Mouse (Mus musculus) kidney, embryonic 15.5 days (tissue): ENCODE results near the gene Tbl1x. TPM values are rescaled to one million over a fixed set of nuclear protein-coding genes. Genes with fewer than 3 reads are reported as not detected.

Source experiments
- ATAC-seq: fragments of 200-750 bp; cut with Nextera tagmentation; replicated peaks from 2 replicates; pipeline ENCODE4 v1.8.0; 2017; ENCODE audit warnings: moderate TSS enrichment; ENCODE audit not compliant: low FRiP score
- H3K27ac ChIP-seq: fragments of 300-500 bp; sonication (generic); 2 replicates; pipeline ENCODE4 v1.5.1; 2015; ENCODE audit warnings: mild to moderate bottlenecking, inconsistent platforms
- H3K27me3 ChIP-seq: fragments of 300-500 bp; sonication (generic); 2 replicates; pipeline ENCODE4 v1.6.1; 2015; ENCODE audit warnings: inconsistent platforms
- H3K36me3 ChIP-seq: fragments of 300-500 bp; sonication (generic); 2 replicates; pipeline ENCODE4 v1.6.1; 2015; ENCODE audit warnings: inconsistent platforms
- H3K4me1 ChIP-seq: fragments of 300-500 bp; sonication (generic); 2 replicates; pipeline ENCODE4 v1.6.1; 2015; ENCODE audit warnings: inconsistent platforms
- H3K4me2 ChIP-seq: fragments of 300-500 bp; sonication (generic); 2 replicates; pipeline ENCODE4 v1.6.1; 2015; ENCODE audit warnings: moderate library complexity, mild to moderate bottlenecking, inconsistent platforms
- H3K4me3 ChIP-seq: fragments of 300-500 bp; sonication (generic); replicated peaks from 2 replicates; pipeline ENCODE4 v1.5.1; 2015; ENCODE audit warnings: mild to moderate bottlenecking, inconsistent platforms
- H3K9ac ChIP-seq: fragments of 300-500 bp; sonication (generic); 2 replicates; pipeline ENCODE4 v1.6.1; 2015; ENCODE audit warnings: mild to moderate bottlenecking, inconsistent platforms
- H3K9me3 ChIP-seq: fragments of 300-500 bp; sonication (generic); replicated peaks from 2 replicates; pipeline ENCODE4 v1.6.1; 2016; ENCODE audit warnings: inconsistent platforms
- WGBS: fragments of 180-500 bp; shearing (Covaris S2); methylation state at CpG from one replicate; pipeline ENCODE4 v1.1.7; 2015; ENCODE audit warnings: mixed read lengths; 5-methylcytosine and 5-hydroxymethylcytosine counted together
- polyA plus RNA-seq: library from polyadenylated mRNA; unstranded; fragments of >200 nt; fragmentation: Nextera tagmentation; extraction: Ambion mirVana; gene quantifications from 2 replicates; pipeline ENCODE4 v1.2.1, GENCODE M21; 2015

Tbl1x gene
- polyA plus RNA-seq, 1 experiment from 2014 or later: 76.1 TPM

GRCm38 (mm10) chrX:77617368-77618144 is 106.7 kb downstream of the Tbl1x start:
- Histone ChIP-seq H3K27ac (no peak overlapping the region), H3K9ac (no peak overlapping the region), H3K27me3 (no peaks in the 10 kb centered on the region), H3K4me2 (no peak overlapping the region), H3K36me3 (no peaks in the 10 kb centered on the region), H3K4me3 (no peak overlapping the region), H3K4me1 (peaks cover 4% of the 10 kb centered on the region; the same call in 1 of the 2 replicates), H3K9me3 (no peaks in the 10 kb centered on the region)
- no peak for ATAC-seq
- 80% methylated on average over 6 of the region's 6 CpGs for WGBS

- Histone ChIP-seq H3K27me3 (no peaks in the 10 kb centered on the region), H3K36me3 (no peaks in the 10 kb centered on the region), H3K4me3 (no peak overlapping the region), H3K4me2 (no peak overlapping the region), H3K9ac (no peak overlapping the region), H3K4me1 (no peaks in the 10 kb centered on the region), H3K27ac (no peak overlapping the region), H3K9me3 (no peaks in the 10 kb centered on the region)
- WGBS: 67% methylated on average over 2 of the region's 2 CpGs
- no peak for ATAC-seq
Observed at GRCm38 (mm10) chrX:77630439-77630838, 119.6 kb downstream of the Tbl1x start.

- Histone ChIP-seq H3K36me3 (no peaks in the 10 kb centered on the region), H3K4me3 (no peak overlapping the region), H3K27me3 (no peaks in the 10 kb centered on the region), H3K27ac (no peak overlapping the region), H3K9ac (no peak overlapping the region), H3K9me3 (no peaks in the 10 kb centered on the region), H3K4me1 (no peaks in the 10 kb centered on the region), H3K4me2 (no peak overlapping the region)
- 0 out of 2 replicates have a peak, but pooled peaks have one; percentile 52 for ATAC-seq
- 48% methylated on average over 3 of the region's 3 CpGs for WGBS
Observed at GRCm38 (mm10) chrX:77636499-77636898, 125.7 kb downstream of the Tbl1x start.

GRCm38 (mm10) chrX:77638076-77638475 is 127.3 kb downstream of the Tbl1x start:
- Histone ChIP-seq H3K4me3 (no peak overlapping the region), H3K4me2 (no peak overlapping the region), H3K4me1 (no peaks in the 10 kb centered on the region), H3K27ac (no peak overlapping the region), H3K36me3 (peaks cover 8% of the 10 kb centered on the region), H3K9me3 (no peaks in the 10 kb centered on the region), H3K27me3 (no peaks in the 10 kb centered on the region), H3K9ac (no peak overlapping the region)
- 10% methylated on average over 3 of the region's 3 CpGs for WGBS
- no peak for ATAC-seq

GRCm38 (mm10) chrX:77640301-77640700 is 129.5 kb downstream of the Tbl1x start:
- peaks cover 22% of the 10 kb centered on the region for H3K36me3 ChIP-seq
- WGBS: 88% methylated on average over 4 of the region's 4 CpGs
- H3K27me3 ChIP-seq: no peaks in the 10 kb centered on the region
- H3K4me1 ChIP-seq: no peaks in the 10 kb centered on the region
- no peak for ATAC-seq
- H3K4me3 ChIP-seq: no peak overlapping the region
- H3K9me3 ChIP-seq: no peaks in the 10 kb centered on the region
- H3K27ac ChIP-seq: no peak overlapping the region
- no peak overlapping the region for H3K9ac ChIP-seq
- no peak overlapping the region for H3K4me2 ChIP-seq

GRCm38 (mm10) chrX:77646164-77646563 is 135.4 kb downstream of the Tbl1x start:
- Histone ChIP-seq H3K4me3 (no peak overlapping the region), H3K9me3 (no peaks in the 10 kb centered on the region), H3K36me3 (peaks cover 66% of the 10 kb centered on the region), H3K4me2 (no peak overlapping the region), H3K27ac (no peak overlapping the region), H3K27me3 (no peaks in the 10 kb centered on the region), H3K4me1 (no peaks in the 10 kb centered on the region), H3K9ac (no peak overlapping the region)
- ATAC-seq: no peak
- WGBS: 92% methylated on average over 7 of the region's 7 CpGs

GRCm38 (mm10) chrX:77650246-77650645 is 139.4 kb downstream of the Tbl1x start:
- Histone ChIP-seq H3K27me3 (no peaks in the 10 kb centered on the region), H3K9me3 (no peaks in the 10 kb centered on the region), H3K9ac (no peak overlapping the region), H3K4me2 (no peak overlapping the region), H3K4me1 (no peaks in the 10 kb centered on the region), H3K27ac (no peak overlapping the region), H3K4me3 (no peak overlapping the region), H3K36me3 (peaks cover 73% of the 10 kb centered on the region)
- WGBS: 75% methylated on average over 2 of the region's 2 CpGs
- ATAC-seq: peak; percentile 69

- no peak overlapping the region for H3K27ac ChIP-seq
- no peak for ATAC-seq
- 84% methylated on average over 3 of the region's 3 CpGs for WGBS
- H3K9ac ChIP-seq: no peak overlapping the region
- no peak overlapping the region for H3K4me2 ChIP-seq
- no peaks in the 10 kb centered on the region for H3K27me3 ChIP-seq
- no peaks in the 10 kb centered on the region for H3K9me3 ChIP-seq
- no peaks in the 10 kb centered on the region for H3K4me1 ChIP-seq
- no peak overlapping the region for H3K4me3 ChIP-seq
- H3K36me3 ChIP-seq: peaks cover 57% of the 10 kb centered on the region
Observed at GRCm38 (mm10) chrX:77662030-77662429, 151.2 kb downstream of the Tbl1x start.

GRCm38 (mm10) chrX:77663276-77663675 is 152.5 kb downstream of the Tbl1x start:
- H3K4me2 ChIP-seq: no peak overlapping the region
- no peak overlapping the region for H3K27ac ChIP-seq
- H3K9me3 ChIP-seq: no peaks in the 10 kb centered on the region
- H3K9ac ChIP-seq: no peak overlapping the region
- H3K27me3 ChIP-seq: no peaks in the 10 kb centered on the region
- WGBS: 77% methylated on average over 3 of the region's 3 CpGs
- no peak overlapping the region for H3K4me3 ChIP-seq
- no peaks in the 10 kb centered on the region for H3K4me1 ChIP-seq
- peaks cover 47% of the 10 kb centered on the region for H3K36me3 ChIP-seq
- no peak for ATAC-seq

GRCm38 (mm10) chrX:77665030-77665429 is 154.2 kb downstream of the Tbl1x start:
- H3K27ac ChIP-seq: no peak overlapping the region
- no peak overlapping the region for H3K4me3 ChIP-seq
- no peak overlapping the region for H3K4me2 ChIP-seq
- 91% methylated on average over 2 of the region's 2 CpGs for WGBS
- ATAC-seq: no peak
- no peaks in the 10 kb centered on the region for H3K4me1 ChIP-seq
- peaks cover 30% of the 10 kb centered on the region for H3K36me3 ChIP-seq
- no peaks in the 10 kb centered on the region for H3K27me3 ChIP-seq
- H3K9me3 ChIP-seq: no peaks in the 10 kb centered on the region
- H3K9ac ChIP-seq: no peak overlapping the region

GRCm38 (mm10) chrX:77666911-77667310 is 156.1 kb downstream of the Tbl1x start:
- Histone ChIP-seq H3K9me3 (no peaks in the 10 kb centered on the region), H3K27me3 (no peaks in the 10 kb centered on the region), H3K4me3 (no peak overlapping the region), H3K4me2 (no peak overlapping the region), H3K36me3 (peaks cover 14% of the 10 kb centered on the region), H3K4me1 (no peaks in the 10 kb centered on the region), H3K27ac (no peak overlapping the region), H3K9ac (no peak overlapping the region)
- 68% methylated on average over 1 of the region's 1 CpGs for WGBS
- no peak for ATAC-seq

GRCm38 (mm10) chrX:77667441-77667840 is 156.6 kb downstream of the Tbl1x start:
- H3K36me3 ChIP-seq: peaks cover 9% of the 10 kb centered on the region; the same call in 1 of the 2 replicates
- no peak overlapping the region for H3K9ac ChIP-seq
- no peak for ATAC-seq
- no peak overlapping the region for H3K4me2 ChIP-seq
- no peak overlapping the region for H3K27ac ChIP-seq
- no peaks in the 10 kb centered on the region for H3K9me3 ChIP-seq
- no peak overlapping the region for H3K4me3 ChIP-seq
- no peaks in the 10 kb centered on the region for H3K27me3 ChIP-seq
- H3K4me1 ChIP-seq: no peaks in the 10 kb centered on the region
